Mouse (Mus musculus) lung, postnatal 0 days (tissue): ENCODE data around the gene Sash1.

Experiments
- CTCF ChIP-seq: IDR thresholded peaks from 2 replicates; pipeline ENCODE4 v1.5.1; 2016; ENCODE audit warnings: antibody characterized with exemption, mild to moderate bottlenecking
- EP300 ChIP-seq: IDR thresholded peaks from 2 replicates; pipeline ENCODE4 v1.6.1; 2016; ENCODE audit warnings: antibody characterized with exemption, mild to moderate bottlenecking, control low read depth

GRCm38 (mm10) chr10:8883686-8884085, 2.2 kb downstream of the Sash1 start:
- TF ChIP-seq CTCF: no peak
- TF ChIP-seq EP300: no peak
